Mouse (Mus musculus): ENCODE measurements around the gene Plcb4.
"Not testable (repeated sequence)": the region's sequence is repeated elsewhere in the genome, so short reads cannot be mapped to it uniquely, and the experiment has no call there.

DNA sequence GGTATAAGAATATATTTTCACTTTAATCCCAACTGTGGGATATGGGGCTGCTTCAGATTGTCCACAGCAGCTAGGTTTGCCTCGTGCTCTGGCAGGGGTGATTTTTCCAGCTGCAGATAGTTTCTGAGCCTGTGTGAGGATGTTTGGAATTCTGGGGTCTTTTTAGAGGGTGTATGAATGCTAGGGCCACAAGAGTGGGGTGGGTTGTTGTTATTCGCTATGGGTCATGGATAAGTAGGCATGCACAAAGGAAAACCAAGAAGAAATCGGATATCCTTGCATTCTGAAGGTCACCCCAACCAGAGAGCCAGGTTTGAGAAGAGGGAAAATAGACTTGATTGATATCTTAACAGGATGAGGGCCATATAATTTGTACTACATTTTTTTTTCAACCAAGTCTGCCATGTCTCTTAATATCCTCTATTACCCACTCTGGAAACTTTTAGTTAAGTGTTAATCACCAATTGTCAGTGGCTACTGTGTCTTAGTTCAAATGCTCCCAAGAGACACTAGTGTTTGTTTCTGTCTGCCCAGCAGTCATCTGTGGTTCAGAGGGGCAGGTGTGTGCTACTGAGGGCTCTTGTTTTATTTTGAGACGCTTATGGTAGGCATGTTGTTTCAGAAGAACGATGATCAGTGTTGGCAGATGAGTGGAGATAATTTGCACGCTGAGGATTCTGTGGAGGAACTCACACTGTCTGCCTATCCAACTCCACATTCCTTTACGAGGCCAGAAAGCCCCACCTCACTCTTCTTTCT lies 79.4 kb downstream of the Plcb4 start:
- TF ChIP-seq MAFK (IDR thresholded peaks at IDR 0.05; ENCODE audit: insufficient read depth, low read depth, low read length); ZC3H11A (IDR thresholded peaks at IDR 0.05; ENCODE audit: borderline replicate concordance, low read depth, low read length): not testable (repeated sequence)
